Mouse (Mus musculus) limb, embryonic 14.5 days (tissue): ENCODE results near the gene Coasy. TPM values are rescaled to one million over a fixed set of nuclear protein-coding genes. Genes with fewer than 3 reads are reported as not detected.

Source experiments
- ATAC-seq: fragments of 200-750 bp; cut with Nextera tagmentation; 2 replicates; pipeline ENCODE4 v1.8.0; 2017; ENCODE audit warnings: low read depth, moderate number of reproducible peaks, moderate TSS enrichment; ENCODE audit not compliant: low FRiP score
- DNase-seq: peaks from one replicate; pipeline ENCODE4 v3.0.0-alpha.2; 2015; ENCODE audit warnings: low spot score
- H3K27ac ChIP-seq: fragments of 300-500 bp; sonication (generic); replicated peaks from 2 replicates; pipeline ENCODE4 v1.5.1; 2014; ENCODE audit warnings: low read depth, mild to moderate bottlenecking, low read length, moderate library complexity, mixed read lengths
- H3K27me3 ChIP-seq: fragments of 300-500 bp; sonication (generic); 2 replicates; pipeline ENCODE4 v1.6.1; 2014; ENCODE audit warnings: low read length, mixed read lengths; ENCODE audit not compliant: control insufficient read depth, insufficient read depth
- H3K36me3 ChIP-seq: fragments of 300-500 bp; sonication (generic); 2 replicates; pipeline ENCODE4 v1.6.1; 2014; ENCODE audit warnings: mild to moderate bottlenecking, low read length, moderate library complexity, mixed read lengths; ENCODE audit not compliant: control insufficient read depth, insufficient read depth
- H3K4me1 ChIP-seq: fragments of 300-500 bp; sonication (generic); 2 replicates; pipeline ENCODE4 v1.6.1; 2014; ENCODE audit warnings: antibody characterized with exemption, low read length, mixed read lengths; ENCODE audit not compliant: control insufficient read depth, insufficient read depth
- H3K4me2 ChIP-seq: fragments of 300-500 bp; sonication (generic); replicated peaks from 2 replicates; pipeline ENCODE4 v1.6.1; 2014; ENCODE audit warnings: low read depth, mild to moderate bottlenecking, low read length, moderate library complexity; ENCODE audit not compliant: severe bottlenecking
- H3K4me3 ChIP-seq: fragments of 300-500 bp; sonication (generic); replicated peaks from 2 replicates; pipeline ENCODE4 v1.5.1; 2014; ENCODE audit warnings: low read length
- H3K9ac ChIP-seq: fragments of 300-500 bp; sonication (generic); 2 replicates; pipeline ENCODE4 v1.6.1; 2014; ENCODE audit warnings: mild to moderate bottlenecking, low read depth, low read length, moderate library complexity; ENCODE audit not compliant: severe bottlenecking
- H3K9me3 ChIP-seq: fragments of 300-500 bp; sonication (generic); 2 replicates; pipeline ENCODE4 v1.6.1; 2016; ENCODE audit warnings: low read length; ENCODE audit not compliant: control insufficient read depth
- POLR2A ChIP-seq: fragments of 200-500 bp; IDR thresholded peaks from 2 replicates; pipeline ENCODE4 v1.8.0; 2012; ENCODE audit warnings: inconsistent platforms, mild to moderate bottlenecking, moderate library complexity, borderline replicate concordance; ENCODE audit not compliant: insufficient read depth, insufficient read length; ENCODE audit errors: extremely low read depth
- WGBS: fragments of 180-500 bp; shearing (Covaris S2); extraction: QIAGEN DNeasy Blood & Tissue Kit; methylation state at CpG from one replicate; pipeline ENCODE4 v1.1.7; 2014; 5-methylcytosine and 5-hydroxymethylcytosine counted together
- polyA plus RNA-seq, 2 experiments: library from polyadenylated mRNA; depleted of rRNA in 1 of 2; stranded (reverse) in 1 of 2; unstranded in 1 of 2; fragments of >200 nt; fragmentation: Nextera tagmentation in 1 of 2; extraction: Ambion mirVana in 1 of 2; gene quantifications; 2 replicates each; pipeline versions ENCODE4 v1.2.1 to v1.2.3; 2012 to 2014

Coasy gene
- polyA plus RNA-seq, 2 experiments = 43.3 to 49.1 TPM

GRCm38 (mm10) chr11:101052751-101053473 is 29.5 kb upstream of the Coasy start:
- Histone ChIP-seq H3K4me1 (no peaks in the 10 kb centered on the region), H3K4me2 (no peak overlapping the region), H3K27ac (no peak overlapping the region), H3K36me3 (peaks cover 51% of the 10 kb centered on the region), H3K27me3 (no peaks in the 10 kb centered on the region), H3K4me3 (no peak overlapping the region), H3K9me3 (no peaks in the 10 kb centered on the region), H3K9ac (no peak overlapping the region)
- 86% methylated on average over 10 of the region's 10 CpGs for WGBS
- TF ChIP-seq POLR2A = no peak
- no peak for DNase-seq
- no peak for ATAC-seq

- Histone ChIP-seq H3K9me3 (no peaks in the 10 kb centered on the region), H3K9ac (no peak overlapping the region), H3K36me3 (peaks cover 40% of the 10 kb centered on the region), H3K27me3 (no peaks in the 10 kb centered on the region), H3K27ac (no peak overlapping the region), H3K4me2 (no peak overlapping the region), H3K4me1 (no peaks in the 10 kb centered on the region), H3K4me3 (no peak overlapping the region)
- DNase-seq (no peak), ATAC-seq (no peak)
- WGBS = 97% methylated on average over 1 of the region's 1 CpGs
- TF ChIP-seq POLR2A = no peak
Measured at GRCm38 (mm10) chr11:101053974-101054373, 28.4 kb upstream of the Coasy start.

- no peak for TF ChIP-seq POLR2A
- H3K36me3 ChIP-seq = peaks cover 27% of the 10 kb centered on the region
Measured at GRCm38 (mm10) chr11:101055418-101055817, 26.9 kb upstream of the Coasy start.

GRCm38 (mm10) chr11:101056885-101057284 is 25.5 kb upstream of the Coasy start:
- no peak for TF ChIP-seq POLR2A
- Histone ChIP-seq H3K9me3 (no peaks in the 10 kb centered on the region), H3K4me2 (no peak overlapping the region), H3K4me3 (no peak overlapping the region), H3K27me3 (no peaks in the 10 kb centered on the region), H3K27ac (no peak overlapping the region), H3K4me1 (peaks cover 3% of the 10 kb centered on the region; the same call in 1 of the 2 replicates), H3K36me3 (peaks cover 23% of the 10 kb centered on the region), H3K9ac (no peak overlapping the region)
- 43% methylated on average over 8 of the region's 8 CpGs for WGBS
- DNase-seq (no peak), ATAC-seq (no peak)

More at GRCm38 (mm10) chr11:101055418-101055817, 26.9 kb upstream of the Coasy start:
- H3K27me3 ChIP-seq = no peaks in the 10 kb centered on the region
- peaks cover 1% of the 10 kb centered on the region; the same call in 1 of the 2 replicates for H3K4me1 ChIP-seq
- H3K9ac ChIP-seq = no peak overlapping the region
- no peaks in the 10 kb centered on the region for H3K9me3 ChIP-seq
- no peak overlapping the region for H3K4me2 ChIP-seq
- no peak for ATAC-seq
- WGBS = 82% methylated on average over 14 of the region's 14 CpGs
- H3K4me3 ChIP-seq = no peak overlapping the region
- H3K27ac ChIP-seq = no peak overlapping the region
- DNase-seq = no peak

GRCm38 (mm10) chr11:101057860-101058259 is 24.5 kb upstream of the Coasy start:
- DNase-seq (peak; percentile 87), ATAC-seq (peak; percentile 48; the same call in 1 of the 2 replicates)
- no peak overlapping the region for H3K4me2 ChIP-seq
- no peaks in the 10 kb centered on the region for H3K27me3 ChIP-seq
- H3K27ac ChIP-seq = no peak overlapping the region
- H3K4me3 ChIP-seq = no peak overlapping the region
- 31% methylated on average over 5 of the region's 5 CpGs for WGBS
- no peaks in the 10 kb centered on the region for H3K9me3 ChIP-seq
- peaks cover 4% of the 10 kb centered on the region; the same call in 1 of the 2 replicates for H3K4me1 ChIP-seq
- H3K9ac ChIP-seq = no peak overlapping the region
- peaks cover 25% of the 10 kb centered on the region for H3K36me3 ChIP-seq
- no peak for TF ChIP-seq POLR2A
